Mouse (Mus musculus) embryo, embryonic 9.5 days (tissue): ENCODE results near the gene Csgalnact2.

ENCODE experiments used
- DNase-seq: peaks from one replicate; pipeline ENCODE4 v3.0.0-alpha.2; 2017; ENCODE audit errors: extremely low spot score

Csgalnact2 gene

GRCm38 (mm10) chr6:118074151-118074550 lies 64.8 kb downstream of the Csgalnact2 start:
- DNase-seq, result no peak

GRCm38 (mm10) chr6:118072176-118072575 lies 66.8 kb downstream of the Csgalnact2 start:
- no peak for DNase-seq

- DNase-seq, result no peak
These were observed 67.5 kb downstream of the Csgalnact2 start for GRCm38 (mm10) chr6:118071416-118071815.

GRCm38 (mm10) chr6:118071013-118071350 lies 68.0 kb downstream of the Csgalnact2 start:
- DNase-seq, result no peak

GRCm38 (mm10) chr6:118070321-118071012 lies 68.5 kb downstream of the Csgalnact2 start:
- no peak for DNase-seq

- DNase-seq, result no peak
These were observed 71.2 kb downstream of the Csgalnact2 start for GRCm38 (mm10) chr6:118067720-118068119.

- peak; percentile 47 for DNase-seq
These were observed 72.5 kb downstream of the Csgalnact2 start for GRCm38 (mm10) chr6:118066199-118067081.

- DNase-seq, result no peak
These were observed 73.1 kb downstream of the Csgalnact2 start for GRCm38 (mm10) chr6:118065837-118066198.

GRCm38 (mm10) chr6:118064968-118065530 lies 73.9 kb downstream of the Csgalnact2 start:
- DNase-seq, result peak; percentile 55

GRCm38 (mm10) chr6:118063266-118063665 lies 75.7 kb downstream of the Csgalnact2 start:
- no peak for DNase-seq

- no peak for DNase-seq
These were observed 77.7 kb downstream of the Csgalnact2 start for GRCm38 (mm10) chr6:118061266-118061665.
